Mouse (Mus musculus) heart, adult 11 months (tissue): ENCODE data around the gene Olfr342.

Source experiments
- DNase-seq: peaks from one replicate; pipeline ENCODE4 v3.0.0; 2022

The Olfr342 gene

DNA sequence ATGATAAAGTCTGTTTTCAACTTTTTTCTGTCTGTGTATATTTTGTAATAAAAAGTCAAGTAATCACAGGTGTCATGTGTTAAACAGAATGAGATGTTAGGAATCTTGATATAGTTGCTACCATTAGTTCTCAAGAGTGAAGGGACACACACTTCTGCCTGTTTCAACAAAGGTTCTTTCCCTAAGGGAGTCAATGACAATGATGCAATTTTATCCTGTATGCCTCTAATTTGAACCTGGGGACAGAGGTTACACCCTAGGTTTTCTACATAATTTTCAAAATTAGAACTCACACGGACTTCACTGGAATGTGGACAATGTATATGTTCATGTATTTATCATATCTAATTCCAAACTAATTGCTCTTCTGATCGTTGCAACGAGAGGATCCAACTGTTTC lies at the start of gene Olfr342:
Gene Olfr342, plus strand, starts transcription at position 301 of the 400 bp plus-strand sequence.
- no peak for DNase-seq

DNA sequence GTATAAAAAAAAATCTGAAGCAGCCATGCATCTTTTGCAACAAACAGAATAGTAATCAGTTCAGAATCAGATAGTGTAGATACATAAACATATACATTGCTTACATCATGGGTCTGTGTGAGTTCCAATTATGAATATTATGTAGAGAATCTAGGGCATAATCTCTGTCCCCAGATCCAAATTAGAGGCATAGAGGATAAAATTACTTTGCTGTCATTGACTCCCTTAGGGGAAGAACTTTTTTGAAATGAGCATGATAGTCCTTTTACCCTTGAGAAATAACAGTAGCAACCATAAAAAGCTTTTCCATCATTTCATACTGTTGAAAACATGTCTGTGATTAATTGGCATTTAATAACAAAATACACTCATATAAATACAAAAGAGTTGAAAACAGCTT lies 42.4 kb upstream of the Olfr342 start, which contains the start of gene Olfr341:
Gene Olfr341, minus strand, starts transcription at position 101 of the 400 bp plus-strand sequence.
- DNase-seq: no peak

DNA sequence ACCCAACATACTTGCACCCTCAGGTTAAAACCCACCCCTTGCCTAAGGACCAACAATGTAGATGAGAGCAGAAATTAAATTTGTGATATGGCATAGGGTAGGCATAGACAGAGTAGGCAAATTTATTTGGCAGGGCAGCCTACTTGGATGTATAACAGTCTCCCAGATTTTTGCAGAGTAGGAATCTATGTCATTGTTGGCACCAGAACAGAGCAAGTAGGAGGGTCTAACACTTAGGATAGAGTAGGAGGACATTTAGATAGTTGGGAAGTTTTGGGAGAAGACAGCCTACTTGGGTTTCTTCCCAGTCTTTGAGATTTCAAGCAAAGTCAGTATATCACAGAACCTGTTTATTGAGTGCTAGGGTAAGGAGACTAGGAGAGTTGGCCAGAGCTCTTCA lies 40.4 kb downstream of the Olfr342 start:
- no peak for DNase-seq

DNA sequence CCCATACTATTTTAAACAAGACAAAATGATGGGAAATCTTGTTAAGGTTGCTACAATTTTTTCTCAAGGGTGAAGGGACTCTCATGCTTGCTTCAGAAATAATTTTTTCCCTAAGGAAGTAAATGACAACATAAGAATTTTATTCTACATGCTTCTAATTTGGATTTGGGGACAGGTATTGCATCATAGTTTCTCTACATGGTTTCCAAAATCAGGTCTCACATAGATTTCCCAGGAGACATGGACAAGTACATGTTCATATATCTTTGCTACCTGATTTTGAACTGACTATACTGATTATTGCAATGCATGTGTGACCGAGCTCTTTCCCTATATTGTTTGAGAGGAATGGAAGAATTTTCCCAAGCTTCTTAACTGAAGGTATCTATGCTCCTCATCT lies 41.6 kb downstream of the Olfr342 start, which contains the start of gene Olfr344:
Gene Olfr344, plus strand, starts transcription at position 301 of the 400 bp plus-strand sequence.
- no peak for DNase-seq

DNA sequence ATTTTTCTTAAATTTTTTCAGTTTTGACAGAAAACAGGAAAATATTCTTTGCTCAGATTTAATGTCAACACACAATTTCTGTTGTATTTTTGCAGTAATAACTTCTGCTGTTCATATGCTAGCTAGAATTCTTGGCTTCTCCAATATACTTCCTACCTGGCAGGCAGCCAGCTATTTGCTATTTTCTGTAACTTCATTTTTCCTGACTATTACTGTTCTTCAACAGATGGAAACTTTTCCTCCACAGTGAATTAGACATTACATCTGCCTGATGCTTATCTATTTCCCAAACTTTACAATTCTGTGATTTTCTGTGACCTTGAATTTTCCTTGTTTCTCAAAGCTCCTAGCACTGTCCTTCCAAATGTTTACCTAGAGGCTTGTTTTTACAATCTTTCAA lies 42.2 kb downstream of the Olfr342 start:
- no peak for DNase-seq

DNA sequence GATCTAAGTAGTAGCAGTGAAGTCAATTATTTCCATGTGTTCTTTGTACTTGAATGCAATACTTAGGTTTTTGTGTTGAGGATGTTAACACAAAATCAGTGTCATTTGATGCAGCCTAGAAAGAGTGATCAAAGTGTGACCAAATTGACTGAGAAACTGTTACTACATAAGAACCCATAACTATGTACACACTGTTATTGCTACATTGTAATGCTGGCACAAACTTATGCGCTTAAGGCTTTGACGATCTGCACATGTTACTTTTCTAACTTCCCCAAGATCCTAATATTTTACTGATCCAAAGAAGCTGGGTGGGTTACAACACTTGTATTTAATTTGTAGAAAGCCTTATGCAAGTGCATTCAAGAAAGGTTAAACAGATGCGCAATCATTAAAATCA lies 43.0 kb downstream of the Olfr342 start:
- DNase-seq: no peak
